Mouse (Mus musculus): ENCODE results near the gene Dgat2. TPM values are rescaled to one million over a fixed set of nuclear protein-coding genes. Genes with fewer than 3 reads are reported as not detected.

Gene Dgat2
- polyA plus RNA-seq, 1 experiment from 2014 or later = 17.0 TPM

- no peak overlapping the region for H3K27ac ChIP-seq (ENCODE audit: low read depth)
- TF ChIP-seq CTCF (IDR thresholded peaks at IDR 0.05; ENCODE audit: low read depth) = no peak
- 85% methylated on average over 16 of the region's 16 CpGs for WGBS
- 0 out of 2 replicates have a peak, but pooled peaks cover 8% of the 10 kb centered on the region for H3K36me3 ChIP-seq (ENCODE audit: insufficient read depth)
- ATAC-seq (ENCODE audit: insufficient read depth) = no peak
- H3K4me2 ChIP-seq = no peak overlapping the region
- H3K27me3 ChIP-seq (ENCODE audit: insufficient read depth, low read length) = no peaks in the 10 kb centered on the region
- no peak overlapping the region for H3K4me3 ChIP-seq (ENCODE audit: low read depth, low read length)
- no peaks in the 10 kb centered on the region for H3K4me1 ChIP-seq (ENCODE audit: insufficient read depth)
- no peak overlapping the region for H3K9ac ChIP-seq
- DNase-seq = no peak
- H3K9me3 ChIP-seq (ENCODE audit: low read depth, low read length) = no peaks in the 10 kb centered on the region
These were observed 68.4 kb downstream of the Dgat2 start for GRCm38 (mm10) chr7:99114006-99114726.

GRCm38 (mm10) chr7:99107566-99107965, 75.0 kb downstream of the Dgat2 start:
- WGBS = 41% methylated on average over 3 of the region's 3 CpGs
- DNase-seq (peak; percentile 91), ATAC-seq (ENCODE audit: insufficient read depth) (peak; percentile 57)

GRCm38 (mm10) chr7:99106714-99107270, 75.7 kb downstream of the Dgat2 start:
- Histone ChIP-seq H3K9ac (no peak overlapping the region), H3K27me3 (ENCODE audit: insufficient read depth, low read length) (no peaks in the 10 kb centered on the region), H3K4me2 (no peak overlapping the region), H3K36me3 (ENCODE audit: insufficient read depth) (0 out of 2 replicates have a peak, but pooled peaks cover 8% of the 10 kb centered on the region), H3K4me3 (ENCODE audit: low read depth, low read length) (no peak overlapping the region), H3K27ac (ENCODE audit: low read depth) (peak overlapping the region; percentile 21; the same call in 1 of the 2 replicates), H3K4me1 (ENCODE audit: insufficient read depth) (peaks cover 17% of the 10 kb centered on the region), H3K9me3 (ENCODE audit: low read depth, low read length) (no peaks in the 10 kb centered on the region)
- ATAC-seq (ENCODE audit: insufficient read depth) (peak; percentile 21; the same call in 1 of the 2 replicates), DNase-seq (peak; percentile 79)
- TF ChIP-seq CTCF (IDR thresholded peaks at IDR 0.05; ENCODE audit: low read depth) = no peak
- WGBS = 30% methylated on average over 4 of the region's 4 CpGs

More at GRCm38 (mm10) chr7:99107566-99107965, 75.0 kb downstream of the Dgat2 start:
- no peak overlapping the region for H3K4me3 ChIP-seq (ENCODE audit: low read depth, low read length)
- H3K9me3 ChIP-seq (ENCODE audit: low read depth, low read length) = no peaks in the 10 kb centered on the region
- no peak overlapping the region for H3K27ac ChIP-seq (ENCODE audit: low read depth)
- H3K9ac ChIP-seq = no peak overlapping the region
- no peak overlapping the region for H3K4me2 ChIP-seq
- TF ChIP-seq CTCF (IDR thresholded peaks at IDR 0.05; ENCODE audit: low read depth) = peak; percentile 69
- H3K27me3 ChIP-seq (ENCODE audit: insufficient read depth, low read length) = no peaks in the 10 kb centered on the region
- H3K36me3 ChIP-seq (ENCODE audit: insufficient read depth) = 0 out of 2 replicates have a peak, but pooled peaks cover 8% of the 10 kb centered on the region
- peaks cover 11% of the 10 kb centered on the region; the same call in 1 of the 2 replicates for H3K4me1 ChIP-seq (ENCODE audit: insufficient read depth)

Other genes starting within 250 kb of the Dgat2 start
- 22.0 and 25.1 TPM in 2 replicates for gene Uvrag, start 41.6 kb downstream of the Dgat2 start, polyA plus RNA-seq (2014; fragmentation: Nextera tagmentation; extraction: Ambion mirVana)
- 1.4 and 1.6 TPM in 2 replicates for gene Mogat2, start 55.9 kb upstream of the Dgat2 start, polyA plus RNA-seq (2014; fragmentation: Nextera tagmentation; extraction: Ambion mirVana)
- gene Map6, start 84.7 kb upstream of the Dgat2 start, polyA plus RNA-seq (2014; fragmentation: Nextera tagmentation; extraction: Ambion mirVana) = 1.2 and 2.0 TPM in 2 replicates
- 663 and 691 TPM in 2 replicates for gene Serpinh1, start 170.5 kb upstream of the Dgat2 start, polyA plus RNA-seq (2014; fragmentation: Nextera tagmentation; extraction: Ambion mirVana)
- gene Gdpd5, start 198.7 kb upstream of the Dgat2 start, polyA plus RNA-seq (2014; fragmentation: Nextera tagmentation; extraction: Ambion mirVana) = 20.2 and 21.8 TPM in 2 replicates

Data from lung, embryonic 14.5 days (tissue).